Mouse (Mus musculus) lung, adult 2 months (tissue): ENCODE data around the gene Zfp101. TPM values are rescaled to one million over a fixed set of nuclear protein-coding genes. Genes with fewer than 3 reads are reported as not detected.

Experiments used
- DNase-seq: peaks from one replicate; pipeline ENCODE4 v3.0.0; 2022
- H3K4me1 ChIP-seq: fragments of 200-500 bp; 2 replicates; pipeline ENCODE4 v1.6.1; 2011; ENCODE audit warnings: low read length; ENCODE audit not compliant: control insufficient read depth, insufficient read depth
- H3K4me3 ChIP-seq: fragments of 200-500 bp; replicated peaks from 2 replicates; pipeline ENCODE3; 2011; ENCODE audit warnings: low read depth, mild to moderate bottlenecking, control low read depth, low read length; ENCODE audit errors: extremely low read depth
- CTCF ChIP-seq: fragments of 200-500 bp; IDR thresholded peaks from 2 replicates; pipeline ENCODE4 v1.5.1; 2011; ENCODE audit warnings: mild to moderate bottlenecking, low read length, control low read depth; ENCODE audit not compliant: insufficient read depth
- POLR2A ChIP-seq: fragments of 200-500 bp; IDR thresholded peaks from 2 replicates; pipeline ENCODE4 v1.6.1; 2011; ENCODE audit warnings: low read depth, mild to moderate bottlenecking, control low read depth, low read length, borderline replicate concordance; ENCODE audit errors: extremely low read depth
- WGBS: fragments of 180-500 bp; shearing (Covaris S2); methylation state at CpG from one replicate; pipeline ENCODE4 v1.1.7; 2018; 5-methylcytosine and 5-hydroxymethylcytosine counted together
- polyA plus RNA-seq: library from polyadenylated mRNA; depleted of rRNA; stranded (reverse); fragments of >200 nt; gene quantifications from 2 replicates; pipeline ENCODE4 v1.2.3, GENCODE M21; 2012; rRNA removed

Gene Zfp101
- 1.8 and 2.6 TPM in 2 replicates for polyA plus RNA-seq

- Histone ChIP-seq H3K4me1 (no peaks in the 10 kb centered on the region), H3K4me3 (peak within 1 kb of the TSS; percentile 93)
- WGBS, result under 1% methylated on average over 44 of the region's 44 CpGs
- no peak for TF ChIP-seq POLR2A
- no peak for TF ChIP-seq CTCF
- DNase-seq, result peak; percentile 85
Observed at GRCm38 (mm10) chr17:33394182-33395034, at the start of gene Zfp101. TSS of gene Zfp101 (minus strand) at chr17:33394641.

DNA sequence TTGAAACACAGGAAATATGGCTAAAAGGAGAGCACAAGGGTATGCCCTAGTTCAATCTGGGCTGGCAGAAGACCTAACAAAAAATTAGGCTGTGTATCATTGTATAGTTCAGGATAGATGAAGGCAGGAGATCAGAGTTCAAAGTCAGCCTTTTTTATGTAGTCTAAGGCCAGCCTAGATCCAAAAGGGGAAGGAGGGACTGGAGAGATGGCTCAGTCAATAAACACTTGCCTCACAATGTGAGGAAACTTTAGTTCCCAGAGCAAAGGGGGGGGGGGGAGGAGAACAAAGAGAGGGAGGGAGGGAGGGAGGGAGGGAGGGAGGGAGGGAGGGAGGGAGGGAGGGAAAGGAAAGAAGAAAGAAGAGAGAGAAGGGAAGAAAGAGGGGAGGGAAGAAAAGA is 46.7 kb upstream of the Zfp101 start:
- TF ChIP-seq CTCF (no peak), POLR2A (no peak)
- no peak overlapping the region for H3K4me3 ChIP-seq
- DNase-seq, result no peak
- H3K4me1 ChIP-seq, result peaks cover 14% of the 10 kb centered on the region

DNA sequence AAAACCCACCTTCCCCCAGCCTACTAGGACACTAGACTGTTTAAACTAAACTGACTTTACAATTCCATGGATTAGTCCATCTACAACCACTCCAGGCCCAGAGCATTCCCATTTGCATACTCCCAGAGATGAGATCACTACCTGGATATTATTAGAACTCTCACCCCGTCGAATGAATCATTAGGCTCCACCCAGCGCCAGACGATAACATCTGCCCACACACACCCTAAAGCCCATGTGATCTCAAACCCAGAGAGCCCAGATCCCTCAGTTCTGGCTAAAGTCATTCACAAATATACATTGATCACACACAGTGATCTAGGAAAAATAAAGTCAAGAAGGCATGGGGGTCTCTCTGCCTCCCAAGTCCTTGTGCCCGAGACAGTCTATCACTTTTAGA is 45.5 kb upstream of the Zfp101 start:
- Histone ChIP-seq H3K4me1 (peaks cover 14% of the 10 kb centered on the region), H3K4me3 (no peak overlapping the region)
- no peak for DNase-seq
- TF ChIP-seq CTCF, result no peak
- TF ChIP-seq POLR2A, result no peak
- WGBS, result 24% methylated on average over 5 of the region's 5 CpGs

DNA sequence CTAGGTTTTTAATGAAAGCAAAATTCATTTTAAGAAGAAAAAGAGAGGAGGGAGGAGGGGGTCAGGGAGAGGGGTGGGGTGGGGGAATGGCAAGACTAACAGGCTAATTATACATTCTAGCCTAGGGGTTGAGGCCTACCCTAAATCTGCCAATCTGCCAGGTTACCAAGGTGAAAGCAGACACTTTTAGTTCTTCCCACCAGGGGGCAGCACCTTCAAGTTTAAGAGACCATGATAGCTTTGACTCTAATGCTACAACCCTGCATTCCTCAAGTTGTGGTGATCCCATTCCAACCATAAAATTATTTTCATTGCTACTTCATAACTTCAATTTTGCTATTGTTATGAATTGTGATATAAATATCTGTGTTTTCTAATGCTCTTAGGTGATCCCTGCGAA is 44.7 kb upstream of the Zfp101 start:
- TF ChIP-seq POLR2A, result no peak
- 0 out of 2 replicates have a peak, but pooled peaks have one; percentile 13 for TF ChIP-seq CTCF
- DNase-seq, result peak; percentile 72
- WGBS, result 54% methylated on average over 1 of the region's 1 CpGs
- Histone ChIP-seq H3K4me1 (peaks cover 14% of the 10 kb centered on the region), H3K4me3 (no peak overlapping the region)

DNA sequence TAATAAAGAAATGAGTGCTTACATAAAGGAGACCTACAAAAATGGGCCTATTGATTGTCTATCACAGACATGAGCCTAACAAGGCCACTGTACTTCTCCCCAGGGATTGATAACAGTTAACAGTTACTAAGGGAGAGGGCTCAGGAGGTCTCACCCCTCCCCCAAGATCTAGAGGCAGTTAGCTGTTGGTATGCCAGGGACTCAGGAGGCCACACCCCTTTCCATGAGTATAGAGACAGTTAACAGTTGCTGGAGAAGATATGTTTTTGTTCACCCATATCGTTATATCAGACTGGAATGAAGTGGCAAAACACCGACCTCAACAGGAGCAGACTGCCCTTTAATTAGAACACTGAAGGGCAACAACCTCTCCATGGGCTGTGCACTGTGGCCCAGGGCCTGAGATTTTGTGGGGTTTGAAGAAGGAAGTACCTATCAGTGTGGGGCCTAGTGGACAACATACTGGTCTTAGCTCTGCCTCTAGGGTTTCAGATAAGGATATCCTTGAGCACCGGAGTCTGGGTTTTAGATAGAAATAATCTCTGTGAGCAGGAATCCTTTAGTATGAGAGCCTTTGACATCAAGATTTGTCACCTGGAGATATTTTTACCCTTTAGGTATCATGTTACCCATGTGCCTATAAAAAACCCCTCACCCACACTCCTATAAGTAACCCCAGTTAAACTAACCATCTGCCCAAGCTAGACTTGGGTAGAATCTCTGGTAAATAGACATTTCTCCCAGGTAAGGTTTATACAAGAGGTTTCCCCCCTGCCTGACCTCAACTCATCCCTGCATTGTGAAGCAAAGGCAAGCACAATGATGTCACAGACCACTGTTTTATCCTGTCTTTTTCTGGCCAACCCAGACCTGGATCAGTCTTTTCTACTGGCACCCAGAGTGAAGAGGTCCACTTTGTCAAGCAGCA is 37.8 kb upstream of the Zfp101 start, which contains the start of gene Actl9:
Gene Actl9, plus strand, starts transcription at position 878 of the 928 bp plus-strand sequence.
- Histone ChIP-seq H3K4me1 (no peaks in the 10 kb centered on the region), H3K4me3 (no peak within 1 kb of the TSS)
- no peak for DNase-seq
- no peak for TF ChIP-seq POLR2A
- TF ChIP-seq CTCF, result no peak
- WGBS, result 68% methylated on average over 3 of the region's 3 CpGs

- DNase-seq, result no peak
- Histone ChIP-seq H3K4me3 (no peak overlapping the region), H3K4me1 (no peaks in the 10 kb centered on the region)
- TF ChIP-seq CTCF (no peak), POLR2A (no peak)
- WGBS, result 95% methylated on average over 5 of the region's 5 CpGs
Observed at GRCm38 (mm10) chr17:33392271-33392670, 2.2 kb downstream of the Zfp101 start.

DNA sequence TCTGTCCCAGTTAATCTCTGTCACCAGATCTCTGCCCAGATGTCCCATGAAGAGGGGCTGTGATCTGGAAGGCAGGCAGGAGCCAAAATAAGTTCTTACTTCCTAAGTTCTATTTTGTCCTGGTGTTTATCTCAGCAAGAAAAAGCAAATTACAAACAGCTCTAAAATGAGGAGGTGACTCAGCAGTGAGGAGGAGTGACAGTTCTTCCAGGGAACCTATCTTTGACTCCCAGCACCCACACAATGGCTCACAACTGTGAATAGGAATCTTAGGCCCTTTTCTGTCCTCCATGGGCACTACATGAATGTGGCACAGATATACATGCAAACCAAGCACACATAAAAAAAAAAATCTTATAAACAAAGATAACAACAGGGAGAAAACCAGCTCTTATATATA is 8.7 kb downstream of the Zfp101 start:
- TF ChIP-seq POLR2A (no peak), CTCF (no peak)
- no peak for DNase-seq
- Histone ChIP-seq H3K4me3 (no peak overlapping the region), H3K4me1 (no peaks in the 10 kb centered on the region)

GRCm38 (mm10) chr17:33372795-33373194 is 21.6 kb downstream of the Zfp101 start:
- DNase-seq, result no peak
- H3K4me3 ChIP-seq, result no peak overlapping the region
- no peaks in the 10 kb centered on the region for H3K4me1 ChIP-seq
- 89% methylated on average over 3 of the region's 3 CpGs for WGBS
- no peak for TF ChIP-seq CTCF
- no peak for TF ChIP-seq POLR2A
